Comparison of ENCODE assay signal across 17 mouse cellular contexts in the genomic region with DNA sequence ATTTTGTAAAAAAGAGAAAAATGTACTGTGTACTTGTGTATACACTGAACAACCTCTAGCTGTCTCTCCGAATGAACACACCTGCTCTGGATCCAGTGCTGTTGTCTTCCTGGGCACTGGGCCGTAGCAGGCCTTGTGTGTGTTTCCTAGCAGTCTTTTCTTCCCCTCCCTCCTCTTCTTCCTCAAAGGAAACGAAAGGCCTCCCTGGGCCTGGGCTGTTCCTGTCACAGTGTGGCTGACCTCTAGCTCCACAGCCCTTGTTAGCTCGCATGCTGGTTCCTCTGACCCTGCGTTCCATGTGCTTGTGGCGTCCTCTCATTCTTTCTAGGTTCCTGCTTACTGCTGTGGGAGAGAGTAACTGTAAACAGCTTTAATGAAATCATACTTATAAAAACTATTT.
"Had no signal": no experiment of that assay in that cellular context is flagged by ENCODE, and none has a peak within 500 bp of the region (broad histone marks: within the 10 kb centered on the region; RNA-seq: fewer than 3 reads in every experiment).

No protein-coding gene starts in this region.

- H3K4me2 ChIP-seq: lung, embryonic 15.5 days; midbrain, embryonic 12.5 days; neural tube, embryonic 12.5 days; stomach, embryonic 15.5 days had no signal

- H3K27ac ChIP-seq: lung, embryonic 15.5 days; macrophage; midbrain, embryonic 12.5 days; neural tube, embryonic 12.5 days; stomach, embryonic 15.5 days; stomach, postnatal 0 days had no signal

- H3K27me3 ChIP-seq: lung, embryonic 15.5 days; megakaryocyte, embryonic 14.5 days; midbrain, embryonic 12.5 days; neural tube, embryonic 12.5 days; stomach, embryonic 15.5 days had no signal

- H3K4me3 ChIP-seq: lung, embryonic 15.5 days; megakaryocyte, embryonic 14.5 days; midbrain, embryonic 12.5 days; neural tube, embryonic 12.5 days; stomach, embryonic 15.5 days had no signal

- DNase-seq: liver, postnatal 0 days; lung, adult 2 months; lung, postnatal 14 days; lung, postnatal 36 days; midbrain, embryonic 14.5 days; right cerebral cortex, postnatal 14 days; thymus, adult 2 months; thymus, postnatal 25 days; thymus, postnatal 4 days had no signal

- ATAC-seq: liver, postnatal 0 days; lung, postnatal 0 days had no signal

- H3K9me3 ChIP-seq: lung, embryonic 15.5 days; megakaryocyte, embryonic 14.5 days; midbrain, embryonic 12.5 days; neural tube, embryonic 12.5 days; stomach, embryonic 15.5 days had no signal

- H3K4me1 ChIP-seq: neural tube, embryonic 12.5 days had no signal

- H3K9ac ChIP-seq: liver, postnatal 0 days; lung, embryonic 15.5 days; midbrain, embryonic 12.5 days; neural tube, embryonic 12.5 days; stomach, embryonic 15.5 days had no signal
